Mouse (Mus musculus) embryonic facial prominence, embryonic 13.5 days (tissue): ENCODE results near the gene Tomm70a. TPM values are rescaled to one million over a fixed set of nuclear protein-coding genes. Genes with fewer than 3 reads are reported as not detected.
"Not testable (repeated sequence)": the region's sequence is repeated elsewhere in the genome, so short reads cannot be mapped to it uniquely, and the experiment has no call there.

ENCODE experiments used
- ATAC-seq: fragments of 200-750 bp; cut with Nextera tagmentation; 2 replicates; pipeline ENCODE4 v1.8.0; 2017; ENCODE audit warnings: low read depth; ENCODE audit not compliant: insufficient number of reproducible peaks, insufficient read depth, low FRiP score, low TSS enrichment
- H3K27ac ChIP-seq: fragments of 300-500 bp; sonication (generic); 2 replicates; pipeline ENCODE4 v1.5.1; 2015; ENCODE audit warnings: moderate library complexity, mild to moderate bottlenecking, inconsistent platforms
- H3K27me3 ChIP-seq: fragments of 300-500 bp; sonication (generic); 2 replicates; pipeline ENCODE4 v1.6.1; 2015; ENCODE audit warnings: mild to moderate bottlenecking, inconsistent platforms
- H3K36me3 ChIP-seq: fragments of 300-500 bp; sonication (generic); 2 replicates; pipeline ENCODE4 v1.6.1; 2015; ENCODE audit warnings: mild to moderate bottlenecking, inconsistent platforms
- H3K4me1 ChIP-seq: fragments of 300-500 bp; sonication (generic); 2 replicates; pipeline ENCODE4 v1.6.1; 2015; ENCODE audit warnings: inconsistent platforms
- H3K4me2 ChIP-seq: fragments of 300-500 bp; sonication (generic); 2 replicates; pipeline ENCODE4 v1.6.1; 2015; ENCODE audit warnings: moderate library complexity, mild to moderate bottlenecking, inconsistent platforms
- H3K4me3 ChIP-seq: fragments of 300-500 bp; sonication (generic); 2 replicates; pipeline ENCODE4 v1.5.1; 2015; ENCODE audit warnings: mild to moderate bottlenecking, inconsistent platforms
- H3K9ac ChIP-seq: fragments of 300-500 bp; sonication (generic); 2 replicates; pipeline ENCODE4 v1.6.1; 2015; ENCODE audit warnings: mild to moderate bottlenecking, inconsistent platforms
- H3K9me3 ChIP-seq: fragments of 300-500 bp; sonication (generic); 2 replicates; pipeline ENCODE4 v1.6.1; 2016; ENCODE audit warnings: inconsistent platforms
- WGBS: fragments of 180-500 bp; shearing (Covaris S2); methylation state at CpG from one replicate; pipeline ENCODE4 v1.1.7; 2015; ENCODE audit warnings: mixed read lengths; 5-methylcytosine and 5-hydroxymethylcytosine counted together
- polyA plus RNA-seq: library from polyadenylated mRNA; unstranded; fragments of >200 nt; fragmentation: Nextera tagmentation; extraction: Ambion mirVana; gene quantifications from 2 replicates; pipeline ENCODE4 v1.2.1, GENCODE M21; 2015

The Tomm70a gene
- polyA plus RNA-seq, 1 experiment from 2014 or later = 41.3 TPM

DNA sequence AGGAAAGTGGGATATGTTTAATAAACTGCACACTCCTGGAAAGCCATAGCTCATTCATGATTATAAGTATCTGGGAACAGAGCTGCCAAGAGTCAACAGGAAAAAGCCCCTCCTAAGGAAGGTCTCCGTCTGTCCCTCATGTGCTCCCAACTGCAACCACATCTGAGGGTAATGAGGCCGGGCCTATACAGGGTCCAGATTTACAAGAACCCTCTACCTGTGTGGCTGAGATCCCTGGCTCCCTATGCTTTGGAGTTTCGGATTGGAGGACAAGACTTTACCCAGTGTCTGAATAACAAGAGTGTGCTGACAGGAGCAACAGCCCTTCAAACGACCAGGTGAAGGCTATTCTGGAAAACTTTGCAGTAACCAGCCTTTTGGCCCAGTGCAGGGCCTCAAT is 36.2 kb downstream of the Tomm70a start:
- no peaks in the 10 kb centered on the region for H3K9me3 ChIP-seq
- H3K9ac ChIP-seq = no peak overlapping the region
- H3K4me1 ChIP-seq = no peaks in the 10 kb centered on the region
- no peaks in the 10 kb centered on the region for H3K27me3 ChIP-seq
- no peak overlapping the region for H3K27ac ChIP-seq
- WGBS = 80% methylated on average over 4 of the region's 4 CpGs
- H3K4me3 ChIP-seq = no peak overlapping the region
- H3K36me3 ChIP-seq = peaks cover 70% of the 10 kb centered on the region
- no peak for ATAC-seq
- H3K4me2 ChIP-seq = no peak overlapping the region

DNA sequence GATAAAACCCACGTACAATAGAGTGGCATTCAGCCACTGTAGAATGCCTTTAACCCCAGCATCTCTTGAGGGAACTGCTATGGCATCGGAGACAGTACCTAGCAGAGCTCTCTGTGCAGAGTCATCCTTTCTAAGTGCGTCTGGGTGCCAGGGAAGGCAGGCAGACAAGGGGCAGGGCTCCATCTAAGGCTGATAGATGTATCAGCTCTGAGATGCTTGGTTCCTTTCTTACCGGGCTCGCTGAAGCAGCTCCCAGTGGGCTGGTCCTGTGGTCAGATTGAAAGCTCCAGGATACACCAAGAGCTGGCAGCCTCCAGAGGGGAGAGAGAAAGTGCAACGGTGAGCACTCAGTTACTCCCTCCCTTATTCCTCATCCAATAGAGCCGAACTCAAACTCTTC is 38.3 kb downstream of the Tomm70a start:
- Histone ChIP-seq H3K27ac (no peak overlapping the region), H3K4me2 (no peak overlapping the region), H3K9ac (no peak overlapping the region), H3K4me1 (no peaks in the 10 kb centered on the region), H3K36me3 (peaks cover 72% of the 10 kb centered on the region), H3K4me3 (no peak overlapping the region), H3K27me3 (no peaks in the 10 kb centered on the region), H3K9me3 (no peaks in the 10 kb centered on the region)
- no peak for ATAC-seq
- 69% methylated on average over 7 of the region's 7 CpGs for WGBS

DNA sequence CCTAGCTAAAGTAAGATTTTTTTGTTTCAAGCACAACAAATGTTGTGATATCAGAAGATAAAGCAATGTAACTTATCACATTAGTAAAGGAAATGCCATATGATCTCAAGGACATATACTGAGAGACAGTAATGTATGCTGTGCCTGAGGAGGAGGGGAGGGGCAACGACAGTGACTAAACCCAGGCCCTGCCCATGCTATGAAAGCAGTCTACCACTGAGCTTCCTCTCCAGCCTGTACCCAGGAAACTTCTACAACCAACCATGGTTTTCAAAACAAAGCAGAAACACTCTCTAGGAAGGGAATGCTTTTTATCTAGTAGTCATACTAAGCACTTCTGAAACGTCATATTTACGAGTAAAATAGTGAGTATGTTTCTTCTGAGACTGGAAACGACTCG is 41.3 kb downstream of the Tomm70a start:
- H3K9me3 ChIP-seq = no peaks in the 10 kb centered on the region
- no peak overlapping the region for H3K4me2 ChIP-seq
- WGBS = 87% methylated on average over 5 of the region's 5 CpGs
- H3K27me3 ChIP-seq = no peaks in the 10 kb centered on the region
- no peak for ATAC-seq
- no peak overlapping the region for H3K27ac ChIP-seq
- peaks cover 60% of the 10 kb centered on the region for H3K36me3 ChIP-seq
- H3K9ac ChIP-seq = no peak overlapping the region
- H3K4me1 ChIP-seq = no peaks in the 10 kb centered on the region; the same call in none of the 2 replicates
- no peak overlapping the region for H3K4me3 ChIP-seq

GRCm38 (mm10) chr16:57163694-57164093 is 42.2 kb downstream of the Tomm70a start:
- Histone ChIP-seq H3K4me1 (no peaks in the 10 kb centered on the region; the same call in none of the 2 replicates), H3K27me3 (no peaks in the 10 kb centered on the region), H3K27ac (no peak overlapping the region), H3K4me2 (no peak overlapping the region), H3K9me3 (no peaks in the 10 kb centered on the region), H3K36me3 (peaks cover 51% of the 10 kb centered on the region), H3K4me3 (no peak overlapping the region), H3K9ac (no peak overlapping the region)
- 86% methylated on average over 1 of the region's 1 CpGs for WGBS
- ATAC-seq = no peak

- Histone ChIP-seq H3K4me3 (no peak overlapping the region), H3K4me1 (no peaks in the 10 kb centered on the region; the same call in none of the 2 replicates), H3K9me3 (no peaks in the 10 kb centered on the region), H3K4me2 (no peak overlapping the region), H3K9ac (no peak overlapping the region), H3K36me3 (peaks cover 39% of the 10 kb centered on the region), H3K27me3 (no peaks in the 10 kb centered on the region), H3K27ac (no peak overlapping the region)
- ATAC-seq = no peak
- WGBS = 95% methylated on average over 5 of the region's 5 CpGs
Observed at GRCm38 (mm10) chr16:57165157-57165556, 43.7 kb downstream of the Tomm70a start.

- Histone ChIP-seq H3K9me3 (no peaks in the 10 kb centered on the region), H3K27ac (peak overlapping the region; percentile 92; the same call in 1 of the 2 replicates), H3K4me2 (peak overlapping the region; percentile 65), H3K36me3 (peaks cover 39% of the 10 kb centered on the region), H3K27me3 (no peaks in the 10 kb centered on the region), H3K4me3 (peak overlapping the region; percentile 90), H3K4me1 (no peaks in the 10 kb centered on the region; the same call in none of the 2 replicates), H3K9ac (peak overlapping the region; percentile 90; the same call in 1 of the 2 replicates)
- no peak for ATAC-seq
- WGBS = 86% methylated on average over 6 of the region's 6 CpGs
Observed at GRCm38 (mm10) chr16:57166086-57166485, 44.6 kb downstream of the Tomm70a start.

- H3K4me3 ChIP-seq = peak within 1 kb of the TSS; percentile 90
- no peaks in the 10 kb centered on the region; the same call in none of the 2 replicates for H3K4me1 ChIP-seq
- H3K27me3 ChIP-seq = no peaks in the 10 kb centered on the region
- no peaks in the 10 kb centered on the region for H3K9me3 ChIP-seq
- peaks cover 37% of the 10 kb centered on the region for H3K36me3 ChIP-seq
- peak within 1 kb of the TSS; percentile 92 for H3K27ac ChIP-seq
- peak within 1 kb of the TSS; percentile 65 for H3K4me2 ChIP-seq
- ATAC-seq = peak; percentile 94
- H3K9ac ChIP-seq = peak within 1 kb of the TSS; percentile 90
- under 1% methylated on average over 58 of the region's 58 CpGs for WGBS
Observed at GRCm38 (mm10) chr16:57166611-57167513, 45.4 kb downstream of the Tomm70a start, which contains the start of gene Nit2. TSS of gene Nit2 (minus strand) at chr16:57167341.

- no peaks in the 10 kb centered on the region for H3K9me3 ChIP-seq
- peak overlapping the region; percentile 90 for H3K9ac ChIP-seq
- peak overlapping the region; percentile 90 for H3K4me3 ChIP-seq
- peak overlapping the region; percentile 92 for H3K27ac ChIP-seq
- no peaks in the 10 kb centered on the region for H3K27me3 ChIP-seq
- 26% methylated on average over 5 of the region's 5 CpGs for WGBS
- no peaks in the 10 kb centered on the region; the same call in none of the 2 replicates for H3K4me1 ChIP-seq
- ATAC-seq = no peak; the same call in 1 of the 2 replicates
- H3K4me2 ChIP-seq = peak overlapping the region; percentile 65
- H3K36me3 ChIP-seq = peaks cover 35% of the 10 kb centered on the region
Observed at GRCm38 (mm10) chr16:57167514-57167912, 46.0 kb downstream of the Tomm70a start.

GRCm38 (mm10) chr16:57168236-57168635 is 46.7 kb downstream of the Tomm70a start:
- Histone ChIP-seq H3K27me3 (no peaks in the 10 kb centered on the region), H3K9me3 (no peaks in the 10 kb centered on the region), H3K4me2 (no peak overlapping the region), H3K27ac (no peak overlapping the region; the same call in 1 of the 2 replicates), H3K4me3 (no peak overlapping the region), H3K9ac (no peak overlapping the region), H3K36me3 (peaks cover 33% of the 10 kb centered on the region), H3K4me1 (no peaks in the 10 kb centered on the region; the same call in none of the 2 replicates)
- no peak for ATAC-seq
- WGBS = 70% methylated on average over 4 of the region's 4 CpGs

DNA sequence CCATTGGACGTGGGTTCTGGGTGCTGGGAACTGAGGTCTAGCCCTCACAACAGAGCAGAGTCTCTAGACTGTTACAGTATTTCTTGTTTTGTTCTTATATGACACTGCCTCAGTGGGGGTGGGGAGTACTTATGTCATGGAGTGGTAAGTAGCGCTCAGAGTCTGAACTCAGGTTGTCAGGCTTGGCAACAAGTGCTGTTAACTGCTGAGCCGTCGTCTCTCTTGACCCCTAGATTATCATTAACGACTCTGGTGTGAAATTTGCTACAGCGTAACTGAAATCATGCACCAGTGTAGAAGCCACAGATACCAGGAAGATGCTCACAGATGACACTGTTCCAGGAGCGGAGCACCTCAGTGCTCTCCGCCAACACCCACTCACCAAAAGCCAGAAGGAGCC is 49.7 kb downstream of the Tomm70a start:
- no peak overlapping the region for H3K27ac ChIP-seq
- H3K4me1 ChIP-seq = no peaks in the 10 kb centered on the region; the same call in 1 of the 2 replicates
- no peaks in the 10 kb centered on the region for H3K9me3 ChIP-seq
- no peak overlapping the region for H3K4me2 ChIP-seq
- ATAC-seq = no peak
- WGBS = 91% methylated on average over 8 of the region's 8 CpGs
- no peak overlapping the region for H3K9ac ChIP-seq
- no peak overlapping the region for H3K4me3 ChIP-seq
- H3K27me3 ChIP-seq = no peaks in the 10 kb centered on the region
- H3K36me3 ChIP-seq = peaks cover 32% of the 10 kb centered on the region

DNA sequence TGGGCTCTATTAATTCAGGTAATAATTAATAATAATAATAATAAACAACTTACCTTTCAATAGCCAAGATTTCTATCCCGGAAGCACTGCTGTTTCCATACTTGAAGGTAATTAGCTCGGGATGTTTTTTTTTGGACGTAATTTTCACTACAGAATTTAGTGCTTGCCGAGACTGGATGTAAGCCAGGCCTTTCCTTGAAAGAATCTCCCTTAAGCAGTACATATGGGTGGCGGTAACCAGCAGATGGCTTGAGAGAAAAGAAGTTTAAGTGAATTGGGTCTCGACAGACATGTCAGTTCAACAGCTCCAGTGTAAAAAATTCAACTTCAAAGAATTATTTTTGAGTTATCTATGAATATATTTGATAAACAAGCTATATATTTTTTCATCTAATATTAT is 50.1 kb downstream of the Tomm70a start:
- Histone ChIP-seq H3K36me3 (peaks cover 36% of the 10 kb centered on the region), H3K4me2 (no peak overlapping the region), H3K27ac (no peak overlapping the region), H3K4me1 (no peaks in the 10 kb centered on the region), H3K9me3 (no peaks in the 10 kb centered on the region), H3K9ac (no peak overlapping the region), H3K4me3 (no peak overlapping the region), H3K27me3 (no peaks in the 10 kb centered on the region)
- WGBS = 85% methylated on average over 6 of the region's 6 CpGs
- no peak for ATAC-seq

GRCm38 (mm10) chr16:57174480-57174879 is 53.0 kb downstream of the Tomm70a start:
- H3K27me3 ChIP-seq, H3K4me3 ChIP-seq, ATAC-seq, H3K4me1 ChIP-seq, H3K9me3 ChIP-seq, H3K9ac ChIP-seq, H3K27ac ChIP-seq, H3K4me2 ChIP-seq: not testable (repeated sequence)
- H3K36me3 ChIP-seq = peaks cover 55% of the 10 kb centered on the region
